Mouse (Mus musculus): ENCODE data around the gene B230118H07Rik. TPM values are rescaled to one million over a fixed set of nuclear protein-coding genes. Genes with fewer than 3 reads are reported as not detected.

Gene B230118H07Rik
- polyA plus RNA-seq, 1 experiment from 2014 or later: 62.5 TPM

GRCm38 (mm10) chr2:101600703-101601102 is 48.6 kb downstream of the B230118H07Rik start:
- Histone ChIP-seq H3K4me2 (no peak overlapping the region), H3K36me3 (no peaks in the 10 kb centered on the region), H3K9ac (no peak overlapping the region), H3K27ac (peak overlapping the region; percentile 9; the same call in 1 of the 2 replicates), H3K4me3 (no peak overlapping the region), H3K9me3 (no peaks in the 10 kb centered on the region), H3K4me1 (replicated peaks) (peaks cover 27% of the 10 kb centered on the region), H3K27me3 (no peaks in the 10 kb centered on the region)
- 33% methylated on average over 8 of the region's 8 CpGs for WGBS
- no peak for ATAC-seq (ENCODE audit: low FRiP score)

DNA sequence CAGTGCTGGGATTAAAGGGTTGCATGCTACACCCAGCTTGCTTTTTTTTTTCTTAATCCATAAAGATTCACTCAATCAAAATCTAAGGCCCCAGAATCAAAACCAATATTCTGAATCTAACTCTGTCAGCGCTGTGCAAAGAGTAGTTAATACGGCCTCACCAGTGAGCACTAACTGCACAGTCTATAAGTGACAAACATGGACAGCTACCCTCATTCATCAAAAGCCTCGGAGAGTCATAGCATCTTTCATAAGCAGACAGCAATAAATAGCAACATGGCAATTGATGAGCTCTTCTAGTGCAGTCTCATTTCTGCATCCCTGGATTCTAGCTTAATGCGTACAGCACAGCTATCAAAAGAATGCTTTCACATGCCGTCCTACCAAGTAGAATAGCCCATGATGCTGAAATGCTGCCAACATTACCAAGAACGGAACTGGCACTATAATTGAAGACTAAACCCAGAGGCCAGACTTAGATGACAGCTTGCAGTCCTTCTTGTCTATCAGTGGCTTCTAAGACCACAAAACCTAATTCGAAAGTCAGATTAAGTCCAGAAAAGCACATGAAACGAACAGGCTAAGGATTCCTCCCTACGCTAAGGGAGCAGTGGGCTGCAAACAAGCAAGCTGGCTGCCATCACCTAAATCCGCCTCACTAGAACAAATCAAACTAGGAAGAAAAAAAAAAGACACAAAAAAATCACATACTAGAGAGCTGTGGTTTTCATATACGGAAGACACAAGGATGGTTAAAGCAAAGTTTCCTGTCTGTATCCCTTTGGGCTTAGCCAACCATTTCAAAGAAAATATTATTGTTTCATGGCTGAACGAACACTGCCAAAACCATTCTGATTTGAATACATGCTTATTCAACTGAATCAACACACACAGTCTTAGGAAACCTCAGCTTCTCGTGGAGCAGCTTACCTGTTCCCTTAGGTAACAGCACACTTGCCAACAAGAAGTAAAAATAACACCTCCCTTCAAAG is 50.8 kb downstream of the B230118H07Rik start:
- Histone ChIP-seq H3K36me3 (no peaks in the 10 kb centered on the region), H3K4me1 (replicated peaks) (peaks cover 32% of the 10 kb centered on the region), H3K9me3 (no peaks in the 10 kb centered on the region), H3K4me3 (no peak overlapping the region), H3K9ac (no peak overlapping the region), H3K27ac (peak overlapping the region; percentile 70), H3K4me2 (peak overlapping the region; percentile 13; the same call in 1 of the 2 replicates), H3K27me3 (no peaks in the 10 kb centered on the region)
- peak; percentile 62 for ATAC-seq (ENCODE audit: low FRiP score)
- 44% methylated on average over 13 of the region's 13 CpGs for WGBS

DNA sequence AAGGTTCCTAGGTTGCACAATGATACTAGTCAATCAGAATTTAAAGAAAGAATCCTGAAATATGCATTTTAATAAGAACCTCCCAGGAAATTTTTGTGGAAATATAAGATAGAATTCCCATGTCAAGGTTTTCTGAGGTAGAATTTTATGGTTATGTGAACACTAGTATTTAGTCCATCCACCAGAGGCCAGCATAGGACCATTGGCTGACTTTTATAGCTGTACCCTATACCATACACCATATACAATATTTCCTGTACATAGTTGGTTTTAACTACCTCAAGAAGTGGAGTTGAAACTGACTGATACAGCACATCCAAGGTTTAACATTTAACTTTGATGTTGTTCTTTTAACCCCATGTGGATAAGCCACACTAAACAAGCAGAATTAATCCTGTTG is 52.1 kb downstream of the B230118H07Rik start:
- Histone ChIP-seq H3K27ac (no peak overlapping the region), H3K36me3 (no peaks in the 10 kb centered on the region), H3K9me3 (no peaks in the 10 kb centered on the region), H3K4me1 (replicated peaks) (peaks cover 45% of the 10 kb centered on the region), H3K4me3 (no peak overlapping the region), H3K4me2 (no peak overlapping the region), H3K9ac (no peak overlapping the region), H3K27me3 (no peaks in the 10 kb centered on the region)
- ATAC-seq (ENCODE audit: low FRiP score): no peak

- WGBS: 70% methylated on average over 5 of the region's 5 CpGs
- Histone ChIP-seq H3K9ac (no peak overlapping the region), H3K27me3 (no peaks in the 10 kb centered on the region), H3K27ac (no peak overlapping the region), H3K4me2 (no peak overlapping the region), H3K4me3 (no peak overlapping the region), H3K4me1 (replicated peaks) (peaks cover 45% of the 10 kb centered on the region), H3K9me3 (no peaks in the 10 kb centered on the region), H3K36me3 (no peaks in the 10 kb centered on the region)
- no peak for ATAC-seq (ENCODE audit: low FRiP score)
Measured at GRCm38 (mm10) chr2:101594681-101595080, 54.7 kb downstream of the B230118H07Rik start.

DNA sequence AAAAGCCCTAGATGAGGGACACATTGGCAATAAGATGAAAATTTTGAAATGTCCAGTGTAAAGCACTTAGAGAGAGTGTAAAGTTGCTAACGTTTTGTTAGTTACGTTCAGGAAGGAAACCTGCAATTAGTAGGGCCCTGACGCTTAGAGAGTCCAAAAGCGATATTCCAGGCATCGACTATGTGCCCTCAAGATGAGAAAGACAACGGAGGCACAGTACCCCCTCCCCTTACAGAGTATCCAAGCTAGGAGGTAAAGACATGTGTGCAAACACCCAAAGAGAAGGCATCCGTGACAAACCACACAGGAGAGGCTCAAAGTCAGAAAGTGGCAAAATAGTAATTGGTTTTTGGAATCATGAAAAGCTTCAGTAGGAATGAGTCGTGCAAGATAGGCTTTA is 56.4 kb downstream of the B230118H07Rik start:
- Histone ChIP-seq H3K4me2 (no peak overlapping the region), H3K9ac (no peak overlapping the region), H3K9me3 (no peaks in the 10 kb centered on the region), H3K4me1 (replicated peaks) (peaks cover 32% of the 10 kb centered on the region), H3K36me3 (no peaks in the 10 kb centered on the region), H3K27me3 (no peaks in the 10 kb centered on the region), H3K4me3 (no peak overlapping the region), H3K27ac (0 out of 2 replicates have a peak overlapping the region, but pooled peaks have one; percentile 73)
- 49% methylated on average over 8 of the region's 8 CpGs for WGBS
- peak; percentile 44; the same call in 1 of the 2 replicates for ATAC-seq (ENCODE audit: low FRiP score)

DNA sequence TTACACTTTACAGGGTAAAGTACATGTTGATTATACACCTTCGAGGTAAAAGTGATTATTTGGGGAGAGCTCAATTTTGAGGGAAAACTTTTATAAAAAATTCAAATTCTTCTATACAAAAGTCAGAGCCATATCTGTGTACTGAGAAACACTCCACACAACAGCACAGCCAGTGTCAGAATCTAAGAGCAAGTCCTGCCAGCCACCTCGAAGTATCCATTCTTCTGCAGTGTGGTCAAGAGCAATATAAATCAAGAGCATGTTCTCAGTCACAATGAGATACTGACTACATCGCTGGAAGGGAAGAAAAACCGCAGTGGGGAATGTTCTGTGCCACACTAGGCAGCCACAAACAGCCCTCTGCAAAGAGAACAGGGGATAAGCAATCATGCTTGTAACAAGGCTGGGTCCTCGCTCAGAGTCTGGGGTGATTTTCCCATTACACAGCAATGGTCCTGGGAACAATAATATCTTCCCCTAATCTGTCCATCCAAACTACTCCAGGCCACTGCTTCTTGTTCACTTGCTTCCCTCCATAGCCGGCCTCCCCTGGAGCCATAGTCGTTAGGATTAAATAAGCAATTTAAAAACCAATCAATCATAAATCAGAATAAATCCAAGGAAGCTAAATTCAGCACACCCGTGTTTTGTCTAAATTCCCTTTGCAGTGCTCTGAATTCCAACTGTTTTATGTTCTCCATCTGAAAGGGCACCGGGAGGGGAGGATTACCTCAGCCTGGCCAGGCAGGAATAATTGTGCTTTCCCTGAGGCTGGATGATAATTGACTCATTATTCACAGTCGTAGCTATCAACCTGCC is 57.1 kb downstream of the B230118H07Rik start:
- H3K27ac ChIP-seq: peak overlapping the region; percentile 73
- ATAC-seq (ENCODE audit: low FRiP score): peak; percentile 60
- no peaks in the 10 kb centered on the region for H3K36me3 ChIP-seq
- no peaks in the 10 kb centered on the region for H3K9me3 ChIP-seq
- no peak overlapping the region for H3K4me2 ChIP-seq
- no peaks in the 10 kb centered on the region for H3K27me3 ChIP-seq
- H3K9ac ChIP-seq: no peak overlapping the region
- 25% methylated on average over 10 of the region's 10 CpGs for WGBS
- H3K4me1 ChIP-seq (replicated peaks): peaks cover 31% of the 10 kb centered on the region
- no peak overlapping the region for H3K4me3 ChIP-seq

DNA sequence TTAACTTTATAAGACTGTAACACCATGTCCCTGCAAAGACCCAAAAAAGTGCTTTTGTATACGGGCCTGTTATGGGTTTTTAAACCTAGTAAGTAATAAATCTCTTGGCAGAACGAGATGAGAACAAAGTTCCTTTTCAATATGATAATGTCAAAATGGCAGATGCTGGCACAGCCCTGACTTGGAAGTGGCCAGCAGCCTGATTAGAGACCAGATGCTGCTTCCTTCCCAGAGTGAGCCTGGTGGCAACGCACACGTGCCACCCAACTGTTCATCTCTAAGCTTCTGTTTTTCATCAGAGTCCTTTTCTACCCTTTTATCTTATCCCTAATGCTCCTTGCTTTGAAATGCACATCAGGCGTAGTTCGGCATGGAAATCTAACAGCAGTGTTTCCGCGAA is 58.0 kb downstream of the B230118H07Rik start:
- Histone ChIP-seq H3K27ac (peak overlapping the region; percentile 73; the same call in 1 of the 2 replicates), H3K4me2 (no peak overlapping the region), H3K9ac (no peak overlapping the region), H3K9me3 (no peaks in the 10 kb centered on the region), H3K4me1 (replicated peaks) (peaks cover 31% of the 10 kb centered on the region), H3K36me3 (no peaks in the 10 kb centered on the region), H3K4me3 (no peak overlapping the region), H3K27me3 (no peaks in the 10 kb centered on the region)
- WGBS: 55% methylated on average over 8 of the region's 8 CpGs
- no peak for ATAC-seq (ENCODE audit: low FRiP score)

GRCm38 (mm10) chr2:101581418-101581817 is 67.9 kb downstream of the B230118H07Rik start:
- Histone ChIP-seq H3K9me3 (no peaks in the 10 kb centered on the region), H3K4me2 (no peak overlapping the region), H3K4me1 (replicated peaks) (no peaks in the 10 kb centered on the region), H3K9ac (no peak overlapping the region), H3K27me3 (no peaks in the 10 kb centered on the region), H3K36me3 (no peaks in the 10 kb centered on the region), H3K4me3 (no peak overlapping the region), H3K27ac (no peak overlapping the region)
- ATAC-seq (ENCODE audit: low FRiP score): no peak
- WGBS: 95% methylated on average over 3 of the region's 3 CpGs

DNA sequence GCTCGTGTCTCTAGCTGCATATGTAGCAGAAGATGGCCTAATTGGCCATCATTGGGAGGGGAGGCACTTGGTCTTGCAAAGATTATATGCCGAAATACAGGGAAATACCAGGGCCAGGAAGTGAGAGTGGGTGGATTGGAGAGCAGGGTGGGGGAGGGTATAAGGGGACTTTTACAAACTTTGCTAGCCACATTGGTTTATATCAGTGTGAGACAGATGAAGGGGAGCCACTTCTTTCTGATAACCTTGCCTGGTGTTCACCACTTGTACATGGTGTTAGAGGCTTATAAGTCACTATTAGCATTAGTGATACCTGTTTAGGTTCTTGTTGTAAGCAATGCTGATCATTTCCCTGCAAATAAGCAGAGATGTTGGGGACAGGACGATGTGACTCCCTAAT is 68.4 kb downstream of the B230118H07Rik start:
- ATAC-seq (ENCODE audit: low FRiP score): no peak
- Histone ChIP-seq H3K27ac (no peak overlapping the region), H3K27me3 (no peaks in the 10 kb centered on the region), H3K4me1 (replicated peaks) (no peaks in the 10 kb centered on the region), H3K36me3 (no peaks in the 10 kb centered on the region), H3K4me2 (no peak overlapping the region), H3K9ac (no peak overlapping the region), H3K4me3 (no peak overlapping the region), H3K9me3 (no peaks in the 10 kb centered on the region)
- WGBS: 87% methylated on average over 3 of the region's 3 CpGs

DNA sequence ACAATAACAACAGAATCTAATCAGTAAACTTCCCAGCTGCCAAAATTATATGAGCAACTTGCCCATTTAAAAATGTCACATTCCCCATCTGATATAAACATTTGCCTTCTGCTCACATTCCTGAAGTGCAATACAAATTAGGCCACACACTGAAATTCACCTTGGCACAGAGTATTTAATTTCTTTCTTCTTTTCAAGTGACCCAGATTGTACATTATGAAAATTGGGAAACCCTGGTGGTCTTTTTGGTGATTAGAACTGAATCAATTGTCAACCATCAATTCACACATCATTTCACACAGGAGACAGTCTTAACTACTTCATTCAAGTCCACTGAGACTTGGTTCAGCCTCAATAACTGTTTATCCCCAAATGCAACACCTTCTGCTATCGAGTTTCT is 68.9 kb downstream of the B230118H07Rik start:
- H3K4me1 ChIP-seq (replicated peaks): no peaks in the 10 kb centered on the region
- H3K9me3 ChIP-seq: no peaks in the 10 kb centered on the region
- H3K36me3 ChIP-seq: no peaks in the 10 kb centered on the region
- WGBS: 72% methylated on average over 1 of the region's 1 CpGs
- no peak overlapping the region for H3K4me2 ChIP-seq
- no peak overlapping the region for H3K4me3 ChIP-seq
- H3K27me3 ChIP-seq: no peaks in the 10 kb centered on the region
- H3K9ac ChIP-seq: no peak overlapping the region
- ATAC-seq (ENCODE audit: low FRiP score): no peak
- H3K27ac ChIP-seq: no peak overlapping the region

DNA sequence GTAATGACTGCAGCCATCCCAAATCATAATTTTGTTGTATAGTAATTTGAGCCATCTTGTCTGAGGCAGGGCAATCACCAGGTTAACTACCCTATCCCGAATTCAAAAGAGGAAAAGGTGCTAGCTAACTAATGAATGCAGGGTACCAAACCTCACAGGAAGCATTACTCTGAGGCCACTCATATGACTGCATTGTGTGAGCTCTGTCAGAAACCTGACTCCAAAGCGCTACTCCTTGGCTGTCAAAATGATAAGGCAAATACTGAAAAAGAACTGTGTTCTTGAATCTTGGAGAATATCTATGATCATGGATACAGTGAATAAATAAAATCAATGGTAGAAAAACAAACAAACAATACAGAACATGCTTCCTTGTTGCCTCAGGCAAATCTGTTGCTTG is 69.3 kb downstream of the B230118H07Rik start:
- Histone ChIP-seq H3K9me3 (no peaks in the 10 kb centered on the region), H3K4me2 (no peak overlapping the region), H3K27me3 (no peaks in the 10 kb centered on the region), H3K4me1 (replicated peaks) (no peaks in the 10 kb centered on the region), H3K4me3 (no peak overlapping the region), H3K27ac (no peak overlapping the region), H3K9ac (no peak overlapping the region), H3K36me3 (no peaks in the 10 kb centered on the region)
- 83% methylated on average over 2 of the region's 2 CpGs for WGBS
- no peak for ATAC-seq (ENCODE audit: low FRiP score)

GRCm38 (mm10) chr2:101577243-101577642 is 72.1 kb downstream of the B230118H07Rik start:
- H3K27me3 ChIP-seq: no peaks in the 10 kb centered on the region
- ATAC-seq (ENCODE audit: low FRiP score): no peak
- H3K4me1 ChIP-seq (replicated peaks): no peaks in the 10 kb centered on the region
- no peaks in the 10 kb centered on the region for H3K9me3 ChIP-seq
- H3K9ac ChIP-seq: no peak overlapping the region
- no peaks in the 10 kb centered on the region for H3K36me3 ChIP-seq
- H3K27ac ChIP-seq: no peak overlapping the region
- H3K4me3 ChIP-seq: no peak overlapping the region
- H3K4me2 ChIP-seq: no peak overlapping the region
- 89% methylated on average over 4 of the region's 4 CpGs for WGBS

All from hindbrain, embryonic 13.5 days (tissue).